Mouse (Mus musculus): Measurements from ENCODE around the gene Pnpla2.

The Pnpla2 gene

DNA sequence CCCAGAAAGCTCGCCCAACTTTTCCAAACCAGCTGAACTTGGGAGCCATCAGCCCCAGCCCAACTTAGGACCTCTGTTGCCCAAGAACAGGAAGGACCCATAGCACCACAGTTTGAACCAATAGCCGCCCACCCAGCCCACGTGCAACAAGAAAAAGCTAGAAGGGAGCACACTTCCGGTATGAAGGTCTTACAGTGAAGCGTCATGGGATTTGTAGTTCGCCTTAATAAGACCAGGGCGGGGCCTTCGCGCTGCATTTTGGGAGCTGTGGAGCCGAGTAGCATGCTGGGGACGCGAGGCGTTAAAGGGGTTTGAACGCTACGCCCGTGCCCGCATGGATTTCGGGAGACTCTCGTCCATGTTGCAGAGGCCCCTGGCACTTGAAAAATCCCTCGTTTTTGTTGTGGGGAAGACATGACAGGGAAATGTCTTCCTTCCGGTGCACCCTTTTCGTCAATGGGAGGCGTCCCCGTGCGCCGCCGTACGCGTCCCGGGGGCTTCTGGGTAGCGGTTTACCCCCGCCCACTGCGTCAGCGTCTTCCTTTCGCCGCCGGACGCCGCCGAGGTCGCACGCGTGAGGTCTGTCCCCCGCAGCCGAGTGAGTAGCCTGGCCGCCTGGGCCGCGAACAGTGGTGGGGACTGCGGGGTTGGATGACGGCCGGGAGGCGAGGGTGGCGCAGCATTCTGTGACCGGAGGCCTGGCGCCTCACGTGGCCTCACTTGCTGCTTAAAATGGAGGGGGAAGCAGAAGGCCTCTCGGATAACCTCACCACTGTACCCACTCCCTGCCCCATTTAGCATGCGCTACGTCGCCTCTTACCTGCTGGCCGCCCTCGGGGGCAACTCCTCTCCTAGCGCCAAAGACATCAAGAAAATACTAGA, 7.6 kb upstream of the Pnpla2 start, which contains the start of gene Rplp2:
Gene Rplp2 (plus strand): TSS at position 261 of the 882 bp plus-strand sequence.
- DNase-seq (ENCODE audit: low spot score in 2 of 2): peak; percentile 93 to 94

DNA sequence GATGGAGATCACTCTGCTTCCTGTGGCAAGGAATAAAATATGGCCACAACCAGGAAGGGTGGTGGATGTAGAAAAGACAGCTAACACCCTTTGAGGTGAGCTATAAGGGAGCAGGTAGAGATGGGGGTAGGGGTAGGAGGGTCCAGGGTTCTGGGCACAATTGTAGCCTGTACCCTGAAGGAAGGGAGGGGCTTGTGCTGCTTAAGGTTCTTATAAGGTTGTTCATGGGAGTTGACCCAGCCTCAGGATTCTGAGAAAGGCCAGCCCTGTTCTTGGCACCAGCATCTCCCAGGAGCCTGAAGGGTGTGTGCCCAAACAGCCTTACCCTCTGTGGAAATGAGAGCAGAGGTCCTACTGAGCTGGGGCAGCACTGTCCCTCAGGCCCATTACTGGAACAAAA, 3.1 kb upstream of the Pnpla2 start:
- no peak for DNase-seq (ENCODE audit: low spot score in 2 of 2)

DNA sequence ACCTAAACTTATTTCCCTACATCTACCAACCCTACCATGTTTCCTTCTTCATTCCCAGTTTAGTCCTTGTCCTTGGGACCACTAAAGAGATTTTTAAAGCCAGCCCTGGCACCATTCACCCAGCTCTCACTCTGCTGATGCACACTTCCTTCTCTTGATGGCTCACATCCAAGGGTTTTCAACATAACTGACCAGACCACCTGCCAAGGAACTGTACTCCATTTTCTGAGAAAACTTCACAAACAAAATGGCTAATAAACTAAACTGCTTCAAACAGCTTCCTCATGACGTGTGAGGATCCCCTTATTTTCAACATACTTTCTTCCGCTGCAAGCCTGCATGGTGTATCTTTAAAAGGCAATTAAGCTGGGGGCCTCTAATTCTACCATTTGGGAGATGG, 1.4 kb upstream of the Pnpla2 start:
- DNase-seq (ENCODE audit: low spot score in 2 of 2): no peak

DNA sequence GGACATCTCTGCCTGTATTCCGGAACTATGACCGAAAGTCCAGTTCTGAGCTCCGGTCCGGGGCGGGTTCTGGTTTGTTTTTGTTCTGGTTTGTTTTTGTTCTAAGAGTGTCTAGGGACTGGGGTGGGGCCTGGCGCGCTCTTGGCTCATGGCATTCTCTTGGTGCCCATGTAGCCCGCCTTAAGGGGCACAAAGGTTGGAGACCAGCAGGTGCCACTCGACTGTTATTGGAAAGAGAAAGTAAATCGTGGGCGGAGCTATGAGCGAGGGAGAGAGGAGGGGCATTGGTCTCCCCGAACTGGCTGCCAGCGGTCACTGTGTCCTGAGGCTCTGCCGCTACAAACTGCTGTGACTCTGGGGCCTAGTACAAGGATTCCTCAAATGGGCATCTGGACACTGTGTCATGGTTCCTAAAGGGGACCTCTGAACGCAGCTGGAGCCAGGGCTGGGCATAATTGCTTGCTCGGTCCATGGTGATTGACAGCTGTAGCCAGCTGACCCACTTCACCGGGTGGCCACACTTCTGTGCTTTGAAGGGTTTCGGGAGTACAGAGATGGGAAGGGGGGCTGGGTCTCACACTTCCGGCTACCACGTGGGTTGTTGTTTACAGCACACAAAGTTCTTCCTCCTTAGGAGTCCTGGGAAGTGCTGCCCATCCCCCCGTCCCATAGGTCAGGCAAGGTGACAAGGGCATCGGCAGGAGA, 764 bp downstream of the Pnpla2 start:
- peak; percentile 71 to 80 for DNase-seq (ENCODE audit: low spot score in 2 of 2)

DNA sequence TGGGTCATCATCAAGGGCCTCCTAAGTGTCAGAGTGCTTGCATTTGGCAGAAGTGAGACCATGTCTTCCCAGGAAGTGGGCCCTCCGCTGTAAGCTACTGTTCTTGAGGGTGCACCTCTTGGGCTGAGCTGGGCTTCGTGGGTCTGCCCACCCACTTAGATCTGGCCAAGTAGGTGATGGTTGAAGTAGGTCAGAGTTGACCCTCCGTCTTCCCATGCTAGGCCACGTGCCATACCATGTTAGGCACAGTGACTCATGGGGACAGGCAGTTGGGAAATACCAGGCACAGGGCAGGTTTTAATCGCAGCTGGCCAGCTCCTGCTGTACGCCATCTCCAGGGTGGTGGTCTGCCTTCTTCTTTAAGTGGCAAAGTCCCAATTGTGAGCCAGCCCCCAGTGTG, 1.7 kb downstream of the Pnpla2 start:
- DNase-seq (ENCODE audit: low spot score in 2 of 2): no peak

DNA sequence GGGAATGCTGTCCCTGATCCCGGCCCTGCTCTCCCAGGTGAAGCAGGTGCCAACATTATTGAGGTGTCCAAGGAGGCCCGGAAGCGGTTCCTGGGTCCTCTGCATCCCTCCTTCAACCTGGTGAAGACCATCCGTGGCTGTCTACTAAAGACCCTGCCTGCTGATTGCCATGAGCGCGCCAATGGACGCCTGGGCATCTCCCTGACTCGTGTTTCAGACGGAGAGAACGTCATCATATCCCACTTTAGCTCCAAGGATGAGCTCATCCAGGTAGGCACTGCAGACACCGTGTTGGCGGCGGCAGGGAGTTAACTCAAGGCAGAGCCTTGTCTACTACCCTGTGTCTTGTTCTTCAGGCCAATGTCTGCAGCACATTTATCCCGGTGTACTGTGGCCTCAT, 2.2 kb downstream of the Pnpla2 start:
- no peak for DNase-seq (ENCODE audit: low spot score in 2 of 2)

DNA sequence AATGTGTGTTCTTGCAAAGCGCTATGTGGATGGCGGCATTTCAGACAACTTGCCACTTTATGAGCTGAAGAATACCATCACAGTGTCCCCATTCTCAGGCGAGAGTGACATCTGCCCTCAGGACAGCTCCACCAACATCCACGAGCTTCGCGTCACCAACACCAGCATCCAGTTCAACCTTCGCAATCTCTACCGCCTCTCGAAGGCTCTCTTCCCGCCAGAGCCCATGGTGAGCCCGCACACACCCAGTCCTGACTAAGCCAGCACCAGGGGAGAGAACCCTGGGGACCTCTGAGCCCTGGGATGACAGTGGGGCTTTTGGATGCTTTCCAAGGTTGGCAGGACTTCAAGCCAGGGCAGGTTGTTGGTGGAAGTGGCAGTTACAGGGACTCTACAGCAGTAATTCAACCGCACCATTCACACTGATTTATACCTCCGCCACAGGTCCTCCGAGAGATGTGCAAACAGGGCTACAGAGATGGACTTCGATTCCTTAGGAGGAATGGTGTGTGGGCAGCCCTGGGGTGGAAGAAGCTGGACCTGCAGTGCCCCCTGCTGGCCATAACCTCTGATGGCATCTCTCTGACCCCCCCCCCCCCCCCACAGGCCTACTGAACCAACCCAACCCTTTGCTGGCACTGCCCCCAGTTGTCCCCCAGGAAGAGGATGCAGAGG, 3.1 kb downstream of the Pnpla2 start:
- DNase-seq (ENCODE audit: low spot score in 2 of 2): no peak

DNA sequence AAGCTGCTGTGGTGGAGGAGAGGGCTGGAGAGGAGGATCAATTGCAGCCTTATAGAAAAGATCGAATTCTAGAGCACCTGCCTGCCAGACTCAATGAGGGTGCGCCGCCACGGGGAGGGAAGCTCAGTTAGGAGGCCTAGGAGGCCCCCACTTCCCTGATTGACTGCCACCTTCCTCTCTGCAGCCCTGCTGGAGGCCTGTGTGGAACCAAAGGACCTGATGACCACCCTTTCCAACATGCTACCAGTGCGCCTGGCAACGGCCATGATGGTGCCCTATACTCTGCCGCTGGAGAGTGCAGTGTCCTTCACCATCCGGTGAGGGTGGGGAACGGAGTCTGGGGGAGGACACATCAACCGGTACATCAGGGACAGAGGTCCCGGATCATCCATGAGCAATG, 3.7 kb downstream of the Pnpla2 start:
- no peak for DNase-seq (ENCODE audit: low spot score in 2 of 2)

DNA sequence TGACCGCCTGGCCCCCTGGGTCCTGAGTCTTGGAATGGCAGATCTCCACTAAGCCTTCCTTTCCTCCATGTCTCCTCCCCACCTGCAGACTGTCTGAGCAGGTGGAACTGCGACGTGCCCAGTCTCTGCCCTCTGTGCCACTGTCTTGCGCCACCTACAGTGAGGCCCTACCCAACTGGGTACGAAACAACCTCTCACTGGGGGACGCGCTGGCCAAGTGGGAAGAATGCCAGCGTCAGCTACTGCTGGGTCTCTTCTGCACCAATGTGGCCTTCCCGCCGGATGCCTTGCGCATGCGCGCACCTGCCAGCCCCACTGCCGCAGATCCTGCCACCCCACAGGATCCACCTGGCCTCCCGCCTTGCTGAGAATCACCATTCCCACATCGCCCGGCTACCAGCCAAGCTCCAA, 4.3 kb downstream of the Pnpla2 start:
- peak in 1 of 2 experiments; percentile 1 for DNase-seq (ENCODE audit: low spot score in 2 of 2)

DNA sequence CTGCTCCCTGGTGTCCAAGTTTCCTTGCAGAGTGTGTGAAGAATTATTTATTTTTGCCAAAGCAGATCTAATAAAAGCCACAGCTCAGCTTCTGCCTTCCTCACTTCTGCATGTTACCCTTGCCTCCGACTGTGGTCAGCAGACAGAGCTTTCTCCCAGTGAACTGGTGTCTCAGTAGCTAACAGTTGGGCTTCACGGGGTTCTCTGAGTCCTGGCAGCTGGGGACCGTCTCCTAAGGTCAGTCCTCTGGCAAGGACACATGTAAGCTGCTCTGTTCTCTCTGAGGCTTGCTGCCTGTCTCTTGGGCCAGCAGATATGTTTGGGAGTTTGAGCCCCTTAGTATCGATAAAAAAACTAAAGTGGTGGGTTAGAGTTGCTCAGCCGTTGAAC, 5.0 kb downstream of the Pnpla2 start:
- DNase-seq (ENCODE audit: low spot score in 2 of 2): no peak

DNA sequence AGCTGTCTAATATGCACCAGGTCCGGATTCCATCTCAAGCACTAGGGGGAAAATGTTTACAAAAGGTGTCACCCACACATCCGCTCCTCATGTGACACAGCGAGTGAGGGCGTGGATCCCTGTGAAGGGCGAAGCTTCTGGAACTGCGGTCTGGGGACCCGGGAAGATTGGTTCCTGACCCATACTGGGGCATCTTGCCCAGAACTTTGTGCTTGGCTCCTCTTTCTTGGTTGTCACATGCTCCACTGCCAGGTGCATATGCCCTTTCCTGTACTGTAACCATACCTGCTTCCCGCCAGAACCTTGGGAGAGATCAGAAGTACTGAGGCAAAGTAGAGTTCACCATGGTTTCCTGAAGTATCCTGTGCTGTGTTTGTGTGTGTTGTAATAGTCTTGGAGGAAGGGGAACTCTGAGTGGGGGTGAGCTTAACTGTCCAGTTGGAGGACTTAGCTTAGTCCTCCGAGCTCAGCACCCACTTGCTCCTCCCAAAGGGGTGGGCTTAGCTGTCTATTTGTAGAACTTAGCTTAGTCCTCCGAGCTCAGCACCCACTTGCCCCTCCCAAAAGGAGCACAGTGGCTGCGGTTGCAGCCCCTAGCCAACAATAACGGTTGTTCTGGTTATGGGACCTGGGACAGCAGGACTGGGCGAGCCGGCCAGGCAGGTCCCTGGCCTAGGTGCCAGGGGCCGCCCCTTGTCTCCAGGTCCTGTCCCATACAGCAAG, 5.6 kb downstream of the Pnpla2 start, which contains the start of gene Cracr2b:
Gene Cracr2b (plus strand): TSS at position 704 of the 723 bp plus-strand sequence.
- DNase-seq (ENCODE audit: low spot score in 2 of 2): no peak

DNA sequence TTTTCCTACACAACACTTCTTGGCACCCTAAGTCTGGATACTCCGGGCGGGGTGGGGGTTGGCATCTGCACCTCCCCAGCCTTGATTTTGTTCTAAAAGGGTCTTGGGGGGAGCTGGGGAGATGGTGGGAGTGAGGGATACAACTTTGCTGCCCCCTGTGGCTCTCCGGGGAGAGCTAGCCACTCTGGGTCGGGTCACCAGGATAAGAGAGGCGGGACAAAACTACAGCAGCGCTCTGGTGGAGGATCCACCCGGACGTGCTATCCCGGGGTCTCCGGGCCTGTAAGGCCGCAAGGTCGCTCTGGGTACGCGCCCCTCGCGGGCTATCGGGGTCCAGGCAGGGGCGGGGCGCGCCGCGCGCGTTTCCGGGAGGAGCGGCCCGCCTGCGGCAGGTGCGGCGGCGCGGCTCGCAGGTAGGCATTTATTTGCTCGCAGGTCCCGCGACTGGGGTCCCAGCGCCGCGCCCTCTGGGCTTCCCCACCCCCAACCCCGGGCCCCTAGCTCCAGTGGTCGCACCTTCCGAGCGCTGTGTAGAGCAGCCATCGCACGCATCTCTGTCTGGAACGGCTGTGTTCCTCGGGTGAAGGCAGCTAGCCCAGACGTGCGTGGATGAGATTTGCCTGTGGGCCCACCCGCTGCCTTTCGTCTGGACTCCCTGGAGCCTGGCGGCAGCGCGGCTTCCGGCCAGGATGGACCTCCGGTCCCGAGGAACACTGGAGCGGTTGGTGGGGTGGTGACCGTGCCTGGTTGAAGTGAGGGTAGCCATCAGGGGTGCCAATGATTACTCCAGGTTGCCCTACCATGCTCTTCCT, 6.7 kb downstream of the Pnpla2 start:
- no peak for DNase-seq (ENCODE audit: low spot score in 2 of 2)

DNA sequence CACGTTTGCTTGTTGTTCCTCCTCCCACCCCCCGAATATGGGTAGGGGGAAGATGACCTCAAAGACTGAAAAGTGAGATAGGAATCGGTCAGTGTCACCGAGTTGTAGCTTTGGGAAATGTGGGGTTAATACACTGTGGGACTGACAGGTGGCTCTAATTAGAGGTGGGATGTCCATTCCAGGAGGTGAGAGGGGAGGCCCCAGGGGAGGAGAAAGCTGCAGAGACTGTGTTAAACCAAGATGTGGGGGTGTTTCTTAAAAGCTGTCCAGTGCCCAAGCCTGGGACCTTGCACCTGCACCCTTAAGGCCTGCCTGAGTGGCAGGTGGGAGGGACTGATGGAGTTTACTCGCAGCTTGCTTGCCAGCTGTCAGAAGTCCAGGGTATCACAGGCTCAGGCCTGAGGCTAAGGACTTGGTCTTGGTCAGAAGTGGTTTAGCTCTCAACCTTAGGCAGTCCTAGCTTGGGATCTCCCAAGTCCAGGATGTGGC, 7.4 kb downstream of the Pnpla2 start:
- no peak for DNase-seq (ENCODE audit: low spot score in 2 of 2)

DNA sequence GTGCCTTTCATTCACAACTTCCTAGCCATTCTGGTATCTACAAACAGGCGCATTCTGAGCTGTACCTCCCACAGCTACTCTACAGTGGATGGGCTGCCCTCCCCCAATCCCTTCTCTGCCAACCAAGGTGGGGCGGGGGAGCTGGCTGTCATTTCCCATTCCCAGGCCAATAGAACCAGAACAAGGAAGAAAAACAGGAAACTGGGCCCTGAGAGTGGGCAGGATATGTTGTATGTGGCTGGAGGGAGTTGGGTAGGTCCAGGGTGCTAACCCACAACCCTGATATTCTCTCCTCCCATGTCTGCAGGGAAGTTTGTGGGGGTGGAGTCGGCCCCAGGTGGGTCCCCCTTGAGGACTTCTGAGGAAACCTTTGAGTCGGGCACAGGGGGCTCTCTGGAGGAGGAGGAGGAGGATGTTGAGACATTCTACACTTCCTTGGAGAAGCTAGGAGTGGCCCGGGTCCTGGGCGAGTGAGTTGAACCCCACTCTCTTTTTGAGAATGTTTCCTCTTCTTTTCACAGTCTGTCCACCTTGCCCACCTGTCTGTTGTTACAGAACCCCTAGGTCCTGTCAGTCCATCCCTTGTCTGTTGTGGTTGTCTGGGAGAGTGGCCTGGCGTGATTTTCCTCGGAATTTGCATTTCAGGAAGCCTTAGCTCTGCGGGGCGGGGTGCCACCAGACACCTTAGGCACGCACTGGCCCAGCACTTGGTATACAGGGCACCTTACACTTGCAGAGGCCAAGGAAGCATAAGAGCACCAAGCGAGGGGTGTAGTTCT, 9.0 kb downstream of the Pnpla2 start:
- no peak for DNase-seq (ENCODE audit: low spot score in 2 of 2)

DNA sequence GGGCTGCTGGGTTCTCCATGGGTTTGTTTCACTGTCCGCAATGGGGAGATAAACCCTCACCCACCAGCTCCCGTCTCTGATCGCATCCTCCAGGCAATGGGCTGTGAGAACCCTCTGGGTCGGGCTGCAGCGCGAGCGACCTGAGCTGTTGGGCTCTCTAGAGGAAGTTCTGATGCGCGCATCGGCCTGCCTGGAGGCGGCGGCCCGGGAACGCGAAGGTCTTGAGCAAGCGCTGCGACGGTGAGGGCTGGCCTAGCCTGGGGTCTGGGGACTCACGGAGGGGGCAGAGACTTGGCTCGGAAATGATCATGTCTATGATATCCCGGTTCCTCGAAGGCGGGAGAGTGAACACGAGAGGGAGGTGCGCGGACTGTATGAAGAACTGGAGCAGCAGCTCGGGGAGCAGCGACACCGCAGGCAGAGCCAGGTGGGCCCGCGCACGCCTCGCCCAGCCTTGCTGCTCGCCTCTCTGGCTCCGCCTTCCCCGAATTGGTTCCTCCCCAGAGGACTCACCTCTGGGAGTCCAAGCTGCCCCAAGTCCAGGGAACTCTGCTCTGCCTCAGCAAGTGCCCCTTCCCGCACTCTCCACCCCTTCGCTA, 9.7 kb downstream of the Pnpla2 start:
- DNase-seq (ENCODE audit: low spot score in 2 of 2): no peak

DNA sequence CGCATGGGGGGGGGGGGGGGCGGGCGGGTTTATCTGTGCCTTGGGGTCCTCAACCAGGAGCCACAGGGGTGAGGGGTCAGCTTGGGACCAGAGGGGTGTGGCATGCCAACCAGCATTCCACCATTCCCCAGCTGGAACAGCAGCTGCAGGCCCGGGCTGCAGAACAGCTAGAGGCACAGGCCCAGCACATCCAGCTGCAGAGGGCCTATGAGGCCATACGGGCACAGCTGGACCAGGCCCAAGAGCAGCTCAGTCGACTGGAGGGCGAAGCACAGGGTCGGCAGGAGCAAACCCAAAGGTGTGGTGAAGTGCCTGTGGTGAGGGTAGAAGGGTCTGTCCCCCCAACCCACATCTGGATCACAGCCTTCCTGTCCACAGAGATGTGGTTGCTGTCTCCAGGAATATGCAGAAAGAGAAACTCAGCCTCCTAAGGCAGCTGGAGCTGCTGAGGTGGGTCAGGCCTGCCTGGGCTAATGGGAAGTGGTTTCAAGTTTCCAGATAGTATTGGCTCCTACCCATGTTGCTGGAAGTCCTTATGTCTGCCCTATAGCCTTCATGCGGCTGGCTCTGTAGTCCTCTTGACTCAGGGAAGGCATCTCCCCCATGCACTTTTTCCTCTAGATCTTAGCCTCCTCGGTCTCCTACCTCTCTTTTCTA, 10.5 kb downstream of the Pnpla2 start:
- no peak for DNase-seq (ENCODE audit: low spot score in 2 of 2)

DNA sequence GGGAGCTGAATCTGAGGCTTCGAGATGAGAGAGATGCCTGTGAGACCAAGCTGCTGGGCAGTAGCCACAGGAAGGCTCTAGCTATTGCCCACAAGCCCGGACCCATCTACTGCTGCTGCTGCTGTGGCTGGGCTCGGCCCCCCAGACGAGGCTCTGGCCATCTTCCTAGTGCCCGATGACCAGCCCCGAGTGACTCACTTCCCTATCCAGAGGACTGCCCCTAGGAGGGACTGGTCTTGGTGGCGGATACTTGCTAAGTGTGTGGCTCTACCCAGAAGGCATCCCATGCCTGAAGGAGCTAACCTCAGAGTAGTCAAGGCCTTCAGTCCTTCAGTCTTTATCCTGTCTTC, 11.0 kb downstream of the Pnpla2 start:
- no peak for DNase-seq (ENCODE audit: low spot score in 2 of 2)

DNA sequence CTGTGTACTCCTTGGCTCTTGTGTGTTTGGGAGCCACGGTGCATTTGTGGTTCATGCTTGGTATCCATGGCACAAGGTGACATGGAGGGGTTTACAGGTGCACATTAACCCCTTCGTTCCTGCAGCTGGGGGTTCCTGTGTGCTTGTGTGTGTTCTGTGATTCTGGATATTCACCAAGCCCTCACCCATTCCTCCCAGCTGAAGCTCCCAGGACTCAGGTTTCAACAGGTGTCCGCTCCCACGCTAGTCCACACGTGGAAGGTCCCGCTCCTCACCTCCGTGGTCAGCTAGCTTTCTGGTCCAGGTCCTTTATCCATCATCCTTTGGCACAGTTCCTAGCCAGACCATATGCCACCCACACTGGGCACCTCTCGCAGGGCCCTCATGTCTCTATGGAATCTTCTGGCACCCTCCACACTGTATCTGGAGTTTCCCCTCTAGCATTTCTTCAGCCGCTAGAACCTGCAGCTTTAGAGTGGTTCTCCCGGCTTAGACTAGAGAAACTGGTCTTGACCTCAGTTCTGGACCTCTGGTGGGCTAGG, 11.7 kb downstream of the Pnpla2 start:
- DNase-seq (ENCODE audit: low spot score in 2 of 2): no peak
